ENCODE assay signal across 16 mouse cellular contexts in genomic region chr10:120873646-120874201, GRCm38 (mm10). TPM values are rescaled to one million over a fixed set of nuclear protein-coding genes. Genes with fewer than 3 reads are reported as not detected.
A peak's percentile ranks its signal among the peaks of the same experiment; 100 is the strongest.
DNase-seq lines count a peak whose midpoint lies in the region; ATAC-seq and TF ChIP-seq lines count a peak whose summit lies in the region.
"Had no signal": no experiment of that assay in that cellular context is flagged by ENCODE, and none has a peak within 500 bp of the region (broad histone marks: within the 10 kb centered on the region; RNA-seq: fewer than 3 reads in every experiment).

No protein-coding gene starts in this region.

- H3K4me2 ChIP-seq in heart, embryonic 15.5 days: peak overlapping the region; percentile 39
- peak overlapping the region; percentile 7; the same call in 1 of the 2 replicates for H3K4me2 ChIP-seq in embryonic facial prominence, embryonic 12.5 days (replicated peaks)
- H3K4me2 ChIP-seq in intestine, embryonic 14.5 days (ENCODE audit: low read length): peak overlapping the region; percentile 53
- 0 out of 2 replicates have a peak overlapping the region, but pooled peaks have one; percentile 41 for H3K4me2 ChIP-seq in liver, postnatal 0 days (ENCODE audit: low read depth, low read length)
- H3K4me2 ChIP-seq: forebrain, embryonic 15.5 days had no signal

- H3K4me1 ChIP-seq in heart, embryonic 15.5 days (replicated peaks): peaks cover 50% of the 10 kb centered on the region
- H3K4me1 ChIP-seq in embryonic facial prominence, embryonic 12.5 days: peaks cover 35% of the 10 kb centered on the region
- peaks cover 38% of the 10 kb centered on the region for H3K4me1 ChIP-seq in intestine, embryonic 14.5 days (replicated peaks; ENCODE audit: control insufficient read depth, insufficient read depth, low read length)
- H3K4me1 ChIP-seq in liver, postnatal 0 days (ENCODE audit: insufficient read depth): peaks cover 6% of the 10 kb centered on the region; the same call in 1 of the 2 replicates

- H3K27me3 ChIP-seq in heart, embryonic 15.5 days: no peaks in the 10 kb centered on the region
- no peaks in the 10 kb centered on the region for H3K27me3 ChIP-seq in embryonic facial prominence, embryonic 12.5 days
- H3K27me3 ChIP-seq in intestine, embryonic 14.5 days (replicated peaks; ENCODE audit: control insufficient read depth, insufficient read depth, low read length): no peaks in the 10 kb centered on the region
- no peaks in the 10 kb centered on the region for H3K27me3 ChIP-seq in liver, postnatal 0 days (ENCODE audit: insufficient read depth, low read length)
- H3K27me3 ChIP-seq: forebrain, embryonic 15.5 days had no signal

- no peak for ATAC-seq in heart, embryonic 15.5 days (replicated peaks; ENCODE audit: insufficient number of reproducible peaks, insufficient read depth, low FRiP score, low read depth)
- ATAC-seq in embryonic facial prominence, embryonic 12.5 days (ENCODE audit: insufficient number of reproducible peaks, insufficient read depth, low FRiP score, low TSS enrichment): no peak
- no peak for ATAC-seq in intestine, embryonic 14.5 days (replicated peaks; ENCODE audit: low FRiP score, low TSS enrichment, low read depth)
- ATAC-seq in liver, postnatal 0 days: no peak
- ATAC-seq: forebrain, embryonic 15.5 days; midbrain, embryonic 16.5 days had no signal

- TF ChIP-seq CTCF in liver, postnatal 0 days (IDR thresholded peaks at IDR 0.05; ENCODE audit: low read depth): no peak

- WGBS in heart, embryonic 15.5 days: 42% methylated on average over 8 of the region's 8 CpGs
- WGBS in embryonic facial prominence, embryonic 12.5 days: 40% methylated on average over 8 of the region's 8 CpGs
- 41% methylated on average over 8 of the region's 8 CpGs for WGBS in intestine, embryonic 14.5 days
- WGBS in liver, postnatal 0 days (ENCODE audit: insufficient replicate concordance): 53% methylated on average over 8 of the region's 8 CpGs

- H3K36me3 ChIP-seq in heart, embryonic 15.5 days: 0 out of 2 replicates have a peak, but pooled peaks cover 5% of the 10 kb centered on the region
- H3K36me3 ChIP-seq in embryonic facial prominence, embryonic 12.5 days: no peaks in the 10 kb centered on the region
- H3K36me3 ChIP-seq in intestine, embryonic 14.5 days (ENCODE audit: control insufficient read depth, insufficient read depth, low read length): no peaks in the 10 kb centered on the region
- H3K36me3 ChIP-seq in liver, postnatal 0 days (replicated peaks; ENCODE audit: insufficient read depth, low read length): no peaks in the 10 kb centered on the region
- H3K36me3 ChIP-seq: forebrain, embryonic 15.5 days had no signal

- TF ChIP-seq EP300 in liver, postnatal 0 days (IDR thresholded peaks at IDR 0.05; ENCODE audit: low read depth): no peak

- H3K9ac ChIP-seq in heart, embryonic 15.5 days: peak overlapping the region; percentile 11; the same call in 1 of the 2 replicates
- no peak overlapping the region for H3K9ac ChIP-seq in embryonic facial prominence, embryonic 12.5 days
- H3K9ac ChIP-seq in intestine, embryonic 14.5 days (ENCODE audit: low read length): 0 out of 2 replicates have a peak overlapping the region, but pooled peaks have one; percentile 16
- H3K9ac ChIP-seq in liver, postnatal 0 days (replicated peaks): no peak overlapping the region
- H3K9ac ChIP-seq: forebrain, embryonic 15.5 days; lung, embryonic 14.5 days had no signal

- no peak for DNase-seq in heart, adult 18-20 months
- peak; percentile 63 for DNase-seq in intestine, embryonic 14.5 days (ENCODE audit: low spot score)
- DNase-seq in liver, postnatal 0 days: no peak
- no peak for DNase-seq in ovary, adult 18-20 months (ENCODE audit: low spot score)
- DNase-seq in right cerebral cortex, postnatal 36 days (ENCODE audit: low spot score in 2 of 2): no peak
- DNase-seq: adrenal gland, postnatal 10 days; cerebellum, adult 2 months; kidney, adult 2 months; lung, embryonic 14.5 days; right cerebral cortex, postnatal 4 days; thymus, postnatal 14 days had no signal

- H3K27ac ChIP-seq in heart, embryonic 15.5 days: peak overlapping the region; percentile 95
- no peak overlapping the region for H3K27ac ChIP-seq in embryonic facial prominence, embryonic 12.5 days
- H3K27ac ChIP-seq in intestine, embryonic 14.5 days (ENCODE audit: low read depth): peak overlapping the region; percentile 89; the same call in 1 of the 2 replicates
- H3K27ac ChIP-seq in liver, postnatal 0 days (ENCODE audit: low read depth): no peak overlapping the region
- H3K27ac ChIP-seq: forebrain, embryonic 15.5 days had no signal

- H3K4me3 ChIP-seq in heart, embryonic 15.5 days: 0 out of 2 replicates have a peak overlapping the region, but pooled peaks have one; percentile 3
- no peak overlapping the region for H3K4me3 ChIP-seq in embryonic facial prominence, embryonic 12.5 days
- no peak overlapping the region for H3K4me3 ChIP-seq in intestine, embryonic 14.5 days (ENCODE audit: low read depth, low read length)
- no peak overlapping the region for H3K4me3 ChIP-seq in liver, postnatal 0 days (ENCODE audit: low read depth, low read length)
- H3K4me3 ChIP-seq: forebrain, embryonic 15.5 days; megakaryocyte, embryonic 14.5 days had no signal

- no peaks in the 10 kb centered on the region for H3K9me3 ChIP-seq in heart, embryonic 15.5 days (replicated peaks)
- H3K9me3 ChIP-seq in embryonic facial prominence, embryonic 12.5 days: no peaks in the 10 kb centered on the region
- no peaks in the 10 kb centered on the region for H3K9me3 ChIP-seq in intestine, embryonic 14.5 days (ENCODE audit: control insufficient read depth, low read length)
- no peaks in the 10 kb centered on the region for H3K9me3 ChIP-seq in liver, postnatal 0 days (ENCODE audit: low read length)
- H3K9me3 ChIP-seq: forebrain, embryonic 15.5 days; megakaryocyte, embryonic 14.5 days had no signal

RNA-seq across cellular contexts. Expression of gene Msrb3, which starts 25.2 kb away (rescaled TPM):
- 35.4 and 35.5 TPM in 2 replicates for polyA plus RNA-seq in heart, embryonic 15.5 days (2015; fragmentation: Nextera tagmentation; extraction: Ambion mirVana)
- 10 to 100 TPM; 96.1 to 96.6 TPM for total RNA-seq in heart, adult 18-20 months (2021)
- 9.2 and 10.3 TPM in 2 replicates for polyA plus RNA-seq in embryonic facial prominence, embryonic 12.5 days (2016; fragmentation: Nextera tagmentation; extraction: Ambion mirVana)
- polyA plus RNA-seq in intestine, embryonic 14.5 days (2014; fragmentation: Nextera tagmentation; extraction: Ambion mirVana): 17.6 and 18.2 TPM in 2 replicates
- 2.5 and 2.7 TPM in 2 replicates for polyA plus RNA-seq in liver, postnatal 0 days (2015; fragmentation: Nextera tagmentation; extraction: Ambion mirVana)

Comparison
In these comparisons a context has a peak if more than half of its experiments do, and no peak if none do; other contexts are left out.
1. H3K27ac ChIP-seq: peak in heart, embryonic 15.5 days (single experiment) and intestine, embryonic 14.5 days (single experiment); none in embryonic facial prominence, embryonic 12.5 days (single experiment) and liver, postnatal 0 days (single experiment).
2. H3K9ac ChIP-seq: peak in heart, embryonic 15.5 days (single experiment) and intestine, embryonic 14.5 days (single experiment); none in embryonic facial prominence, embryonic 12.5 days (single experiment) and liver, postnatal 0 days (single experiment).
3. Peak in every context shown above with its lines, with median percentiles within 50 percentile points of each other: H3K4me2 ChIP-seq.